Mouse (Mus musculus) kidney, adult 18-20 months (tissue): ENCODE data around the gene Pafah1b2.

Source experiments
- DNase-seq: peaks from one replicate; pipeline ENCODE4 v3.0.0; 2021

The Pafah1b2 gene

DNA sequence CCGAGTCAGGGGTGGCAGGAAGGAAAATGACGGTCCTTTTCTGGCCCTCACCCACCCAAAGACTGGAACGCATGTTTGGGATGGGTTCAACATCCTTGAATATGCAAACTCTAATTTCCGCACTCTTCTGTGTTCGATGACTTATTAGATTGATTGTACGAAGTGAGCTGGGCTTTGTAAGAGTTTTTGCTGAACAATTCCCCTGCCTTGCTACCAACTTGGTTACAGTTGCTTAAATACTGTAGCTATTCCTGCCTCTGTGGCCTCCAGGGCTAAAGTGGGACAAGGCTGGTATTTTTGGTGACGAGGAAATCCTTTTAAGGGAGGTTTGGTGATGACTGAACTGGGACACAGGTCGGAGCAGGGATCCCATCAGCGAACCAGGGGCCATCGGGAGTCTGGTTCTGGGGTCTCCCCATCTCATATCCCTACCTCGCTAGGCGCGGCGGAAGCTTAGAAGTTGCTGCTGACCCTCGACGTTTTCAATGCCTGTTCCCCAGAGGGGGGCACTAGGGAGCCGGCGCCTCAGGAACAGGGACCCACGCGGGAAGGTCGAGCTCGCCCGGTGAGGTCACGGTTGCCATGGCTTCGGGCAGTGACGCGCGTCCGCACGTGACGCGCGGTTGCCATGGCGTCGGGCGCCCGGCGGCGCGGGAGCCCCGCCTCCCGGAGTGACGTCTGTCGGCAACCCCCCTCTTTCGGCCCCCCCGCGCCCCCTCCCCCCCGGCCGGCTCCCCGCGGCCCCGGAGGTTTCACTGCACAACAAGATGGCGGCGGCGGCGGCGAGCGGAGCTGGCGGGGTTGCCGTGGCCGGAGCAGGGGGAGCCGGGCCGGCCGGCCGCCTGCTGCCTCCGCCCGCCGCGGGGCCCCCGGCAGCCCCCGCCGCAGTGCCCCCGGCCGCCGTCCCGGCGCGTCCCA, at the start of gene Pafah1b2, which contains the start of gene Sik3:
Pafah1b2 (minus strand) TSS at position 600 of the 918 bp plus-strand sequence.
Sik3 (plus strand) TSS at position 730 of the 918 bp plus-strand sequence.
- DNase-seq = peak; percentile 97

DNA sequence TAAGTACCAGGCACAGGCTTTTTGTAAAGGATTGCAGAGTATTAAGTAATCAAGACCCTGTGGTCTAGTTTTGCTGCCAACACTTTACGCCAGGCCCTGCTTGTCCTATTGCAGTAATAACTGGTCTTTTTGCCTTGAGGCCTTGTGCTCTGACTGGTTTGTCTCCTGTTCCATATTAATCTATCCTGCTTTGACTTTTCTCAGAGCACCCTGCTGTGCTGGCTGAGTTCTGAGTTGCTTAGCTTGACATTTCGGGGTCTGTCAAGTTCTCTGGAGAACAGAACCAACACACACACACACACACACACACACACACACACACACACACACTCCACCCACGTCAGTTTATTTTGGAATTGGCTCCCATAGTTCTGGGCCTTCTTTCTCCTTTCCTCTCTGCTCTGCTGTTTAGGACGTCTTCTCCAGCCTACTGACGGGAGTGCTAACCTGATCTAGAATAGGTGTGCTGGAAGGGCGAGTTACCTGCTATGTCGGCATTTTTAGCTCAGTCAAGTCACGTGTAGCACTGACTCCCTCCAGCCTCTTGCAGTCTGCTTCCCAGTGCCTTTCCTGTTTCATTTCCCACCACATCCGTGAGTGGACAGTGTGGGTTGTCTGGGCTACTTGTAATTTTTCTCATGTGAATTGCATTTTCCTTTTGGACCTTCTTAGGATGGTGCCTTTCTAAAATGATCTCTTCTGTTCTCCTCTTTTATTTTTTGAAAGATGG, 49.4 kb upstream of the Pafah1b2 start:
- DNase-seq = peak; percentile 45

DNA sequence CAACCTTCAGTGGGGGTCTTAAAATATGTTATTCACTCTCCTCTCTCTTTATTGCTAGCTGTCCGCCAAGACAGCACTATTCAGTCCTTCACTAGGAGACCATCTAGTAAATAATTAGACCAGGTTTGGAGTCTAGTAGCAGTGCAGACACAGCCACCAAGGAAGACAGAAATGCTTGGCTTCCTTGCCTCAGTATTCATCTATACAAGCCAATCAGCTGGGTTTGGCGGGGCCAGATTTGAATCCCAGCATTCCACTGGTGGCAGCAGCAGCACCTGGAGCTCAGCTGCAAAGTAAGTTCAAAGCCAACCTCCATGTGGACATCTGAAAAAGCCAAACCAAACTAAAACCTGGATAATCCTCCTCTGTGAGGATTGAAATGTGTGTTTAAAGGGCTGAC, 47.8 kb upstream of the Pafah1b2 start:
- no peak for DNase-seq

DNA sequence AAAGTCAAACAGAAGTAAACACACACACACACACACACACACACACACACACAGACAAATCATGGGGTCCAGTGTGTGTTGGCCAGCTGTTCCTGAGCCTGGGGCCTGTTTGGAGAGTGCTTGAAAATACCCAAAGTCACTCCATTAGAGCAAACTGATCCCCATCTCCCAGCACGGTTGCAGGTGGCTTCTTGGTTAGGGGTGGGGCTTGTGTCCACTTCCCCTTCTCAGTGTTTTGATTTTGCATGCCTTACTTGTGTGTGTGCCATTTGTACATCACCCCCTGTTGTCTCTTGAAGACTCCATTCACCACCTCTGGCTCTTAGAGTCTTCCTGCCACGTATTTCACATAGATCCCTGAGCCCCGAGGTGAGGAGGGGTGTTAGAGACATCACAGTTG, 45.6 kb upstream of the Pafah1b2 start:
- no peak for DNase-seq

DNA sequence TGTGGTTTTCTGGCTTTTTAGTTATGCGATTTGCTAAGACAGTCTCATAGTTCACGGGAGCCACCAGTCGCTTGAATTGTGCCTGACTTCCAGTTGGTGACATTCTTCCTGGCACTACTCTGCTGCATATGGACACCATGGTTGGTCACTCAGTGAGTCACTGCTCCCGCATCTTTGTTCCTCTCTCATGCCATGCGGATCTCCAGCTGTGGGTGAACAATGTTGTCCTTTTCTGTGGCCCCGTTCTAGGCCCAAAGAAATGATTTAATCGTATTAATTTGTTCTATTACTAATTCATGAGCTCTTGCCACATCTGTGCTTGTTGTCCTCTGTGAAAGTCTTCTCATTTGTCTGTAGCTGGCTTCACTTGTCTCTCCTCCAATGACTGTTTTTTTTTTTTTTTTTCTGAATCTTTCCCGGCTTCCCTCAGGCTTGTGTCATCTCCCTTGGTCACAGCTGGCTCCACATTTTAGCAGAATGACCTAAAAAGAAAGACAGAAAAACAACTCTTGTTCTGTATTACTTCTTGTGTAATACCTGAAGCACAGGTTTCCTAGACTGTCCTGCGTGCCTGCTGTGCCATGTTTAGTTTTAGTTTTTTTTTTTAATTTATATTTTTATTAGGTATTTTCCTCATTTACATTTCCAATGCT, 40.6 kb upstream of the Pafah1b2 start:
- no peak for DNase-seq

DNA sequence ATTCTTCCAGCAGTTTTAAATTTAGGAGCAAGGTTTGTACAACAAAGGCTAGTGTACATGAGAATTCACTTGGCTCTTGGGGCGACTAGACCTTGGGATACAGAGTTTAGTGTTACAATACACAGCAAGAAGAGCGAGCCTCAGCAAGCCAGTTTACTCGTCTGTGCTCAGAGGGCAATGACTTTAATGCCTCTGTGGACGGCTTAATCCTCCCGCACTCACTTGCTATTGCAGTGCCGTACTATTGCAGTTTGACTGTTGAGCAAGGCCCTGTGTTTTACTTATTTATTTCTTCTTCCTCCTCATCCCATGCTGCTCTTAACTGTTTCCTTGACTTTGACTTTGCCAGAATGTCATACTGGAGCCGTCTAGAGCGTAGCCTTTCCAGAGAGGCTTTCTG, 37.7 kb upstream of the Pafah1b2 start:
- no peak for DNase-seq

DNA sequence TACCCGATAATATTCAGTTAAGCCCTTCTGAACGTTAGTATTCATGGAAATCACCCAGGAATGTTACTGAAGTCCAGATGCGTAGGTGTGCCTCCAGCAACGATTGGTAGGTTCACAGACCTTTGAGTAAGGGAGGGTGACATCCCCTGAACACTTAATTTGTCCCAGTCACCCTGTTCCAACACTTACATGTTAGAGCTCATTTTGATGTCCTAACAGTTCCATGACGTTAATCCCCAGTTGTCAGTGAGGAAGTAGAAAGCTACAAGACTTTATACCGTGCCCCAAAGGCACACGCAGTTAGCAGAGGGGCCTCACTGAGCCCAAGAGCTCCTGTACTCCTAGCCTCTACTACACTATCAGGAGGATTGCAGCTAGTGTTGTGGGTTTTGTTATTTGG, 37.0 kb upstream of the Pafah1b2 start:
- no peak for DNase-seq

DNA sequence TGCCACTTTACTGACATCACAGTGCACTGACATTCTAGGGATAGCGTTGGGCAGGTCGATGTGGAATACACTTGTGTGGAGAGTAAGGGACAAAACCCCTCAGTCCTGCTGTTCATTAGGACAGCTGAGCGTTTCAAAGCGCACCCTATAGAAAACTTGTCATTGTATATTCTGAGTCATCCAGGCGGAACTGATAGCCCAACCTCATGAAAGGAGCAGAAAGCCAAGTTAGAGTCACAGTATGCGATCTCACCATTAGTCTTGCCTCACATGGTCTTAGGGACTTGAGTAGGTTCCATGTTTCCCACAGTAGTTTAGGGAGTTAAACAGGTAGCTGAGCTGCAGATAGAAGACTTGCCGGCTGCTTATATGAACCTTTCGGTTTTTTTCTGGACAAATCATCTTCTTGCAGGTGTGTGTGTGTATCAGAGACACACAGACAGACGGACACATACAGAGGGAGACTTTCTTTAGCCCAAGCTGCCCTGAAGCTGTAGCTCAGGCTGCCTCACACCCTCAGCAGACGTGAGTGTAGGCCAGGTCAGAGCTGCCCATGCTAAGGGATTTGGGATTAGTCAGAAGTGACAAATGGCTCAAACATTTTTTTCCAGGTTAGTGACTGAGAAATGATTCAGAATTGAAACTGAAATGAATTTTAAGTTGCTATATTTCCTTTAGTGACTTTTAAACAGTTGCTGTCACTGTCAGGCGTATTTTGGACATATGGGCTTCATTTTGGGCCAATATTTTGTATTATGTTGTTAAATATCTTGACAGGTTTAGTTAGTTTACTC, 34.4 kb upstream of the Pafah1b2 start:
- DNase-seq = no peak

DNA sequence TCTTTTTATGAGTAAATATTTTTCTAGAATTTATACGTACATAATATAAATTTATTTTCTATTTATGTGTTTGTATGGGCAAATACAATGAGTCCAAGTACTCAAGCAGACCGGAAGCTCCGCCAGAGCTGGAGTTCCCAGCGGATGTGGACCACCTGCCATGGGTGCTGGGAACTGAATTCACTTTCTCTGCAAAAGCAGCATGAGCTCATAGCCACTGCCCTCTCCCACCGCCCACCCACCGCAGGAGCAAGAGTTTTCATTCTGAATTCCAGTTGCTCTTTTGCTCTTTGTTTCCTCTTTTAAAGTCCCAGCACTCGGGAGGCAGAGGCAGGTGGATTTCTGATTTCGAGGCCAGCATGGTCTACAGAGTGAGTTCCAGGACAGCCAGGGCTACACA, 31.1 kb upstream of the Pafah1b2 start:
- no peak for DNase-seq

DNA sequence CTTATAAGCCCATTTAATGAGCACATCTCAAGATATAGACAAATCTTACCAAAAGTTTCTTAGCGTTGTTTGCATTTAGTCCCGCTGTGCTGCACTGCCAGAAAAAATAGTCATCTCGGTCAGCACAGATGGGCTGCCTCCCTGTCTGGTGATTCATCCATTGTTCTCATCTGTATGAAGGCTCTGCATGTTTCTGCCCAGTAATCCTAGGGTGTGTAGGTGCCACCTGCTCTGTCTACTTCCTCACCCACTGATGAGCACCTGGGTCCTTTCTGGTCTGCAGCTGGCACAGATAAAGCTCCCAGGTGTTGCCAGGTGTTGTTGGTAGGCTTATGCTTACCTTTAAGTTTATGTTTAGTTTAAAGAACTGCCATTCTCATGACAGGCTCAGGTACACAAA, 29.9 kb upstream of the Pafah1b2 start:
- DNase-seq = no peak

DNA sequence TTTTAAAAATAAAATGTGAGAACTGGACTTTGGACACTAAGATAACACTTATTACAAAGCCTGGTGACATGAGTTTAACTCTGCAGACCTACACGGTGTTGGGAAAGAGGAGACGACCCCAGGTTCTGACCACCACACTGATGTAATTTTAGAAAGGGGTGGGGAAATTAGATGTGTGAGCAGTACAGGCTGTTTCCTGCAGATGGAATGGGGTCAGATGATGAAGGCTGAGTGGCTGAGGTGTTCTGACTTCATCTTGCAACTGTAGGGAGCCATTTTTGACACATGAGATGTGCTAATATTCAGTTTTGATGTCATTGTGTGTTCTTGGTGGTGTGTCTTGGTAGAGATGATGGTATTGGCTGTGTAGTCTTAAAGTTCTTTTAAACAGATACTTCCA, 28.7 kb upstream of the Pafah1b2 start:
- no peak for DNase-seq

DNA sequence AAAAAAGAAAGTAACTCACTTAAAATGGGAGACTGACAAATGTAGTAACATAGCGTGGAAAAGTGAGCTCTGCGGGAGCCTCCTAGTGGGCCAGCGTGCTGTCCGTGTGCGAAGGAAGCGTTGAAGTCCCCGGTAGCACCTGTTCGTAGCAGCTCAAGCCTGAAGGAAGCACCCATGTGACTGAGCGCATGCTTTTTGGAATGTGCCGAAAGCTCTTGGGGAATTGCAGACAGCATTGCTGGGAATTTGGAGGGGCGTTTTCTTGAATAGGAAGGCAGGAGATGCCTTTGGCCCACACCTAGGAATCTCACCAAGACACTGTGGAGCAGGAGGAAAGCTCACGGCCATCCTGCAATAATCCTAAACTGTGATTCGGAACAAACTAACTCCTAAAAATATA, 26.3 kb upstream of the Pafah1b2 start:
- no peak for DNase-seq

DNA sequence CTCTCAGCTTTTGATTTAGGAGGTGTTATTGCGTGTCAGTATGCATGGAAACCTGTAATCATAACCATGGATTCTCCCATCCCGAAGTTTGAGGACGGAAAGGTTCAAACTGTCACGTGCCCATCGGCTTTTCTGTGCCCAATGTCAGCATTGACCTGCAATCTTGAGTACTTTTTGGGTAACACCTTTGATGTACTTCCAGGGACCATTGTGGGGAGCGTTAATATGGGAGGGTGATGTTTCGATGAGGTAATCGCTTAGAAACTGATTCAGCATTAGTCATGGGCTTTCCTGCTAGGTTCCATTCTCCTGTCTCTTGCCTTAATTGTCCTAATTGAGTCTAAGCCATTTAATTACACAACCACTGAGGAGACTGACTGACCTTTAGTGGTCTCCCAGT, 24.4 kb upstream of the Pafah1b2 start:
- DNase-seq = no peak

DNA sequence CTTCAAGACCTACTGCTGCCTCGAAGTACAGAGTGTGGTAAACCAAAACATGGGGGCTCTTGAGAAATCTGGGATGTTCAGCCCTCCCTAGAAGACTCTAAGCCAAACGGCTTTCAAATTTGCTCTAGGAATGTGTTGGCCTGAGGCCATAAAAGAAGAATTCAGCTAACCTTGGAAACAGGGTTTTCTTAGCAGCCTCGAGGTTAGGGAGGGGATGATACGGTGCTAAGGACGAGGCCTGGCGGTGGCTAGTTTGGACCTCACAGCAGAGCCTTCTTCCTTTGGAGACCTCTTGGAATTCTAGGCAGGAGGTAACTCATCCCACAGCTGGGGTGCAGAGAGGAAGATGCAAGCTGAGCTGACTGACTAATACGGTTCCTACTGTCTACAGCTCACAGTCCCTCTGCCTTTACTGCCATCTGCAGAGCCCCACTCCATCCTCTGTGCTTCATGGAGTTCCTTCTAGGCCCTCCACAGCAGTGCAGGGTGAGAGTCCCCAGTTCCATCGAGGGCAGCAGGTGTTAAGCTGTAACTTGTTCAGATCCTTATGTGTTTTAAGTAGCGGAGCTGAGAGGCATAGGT, 22.9 kb upstream of the Pafah1b2 start:
- DNase-seq = no peak

DNA sequence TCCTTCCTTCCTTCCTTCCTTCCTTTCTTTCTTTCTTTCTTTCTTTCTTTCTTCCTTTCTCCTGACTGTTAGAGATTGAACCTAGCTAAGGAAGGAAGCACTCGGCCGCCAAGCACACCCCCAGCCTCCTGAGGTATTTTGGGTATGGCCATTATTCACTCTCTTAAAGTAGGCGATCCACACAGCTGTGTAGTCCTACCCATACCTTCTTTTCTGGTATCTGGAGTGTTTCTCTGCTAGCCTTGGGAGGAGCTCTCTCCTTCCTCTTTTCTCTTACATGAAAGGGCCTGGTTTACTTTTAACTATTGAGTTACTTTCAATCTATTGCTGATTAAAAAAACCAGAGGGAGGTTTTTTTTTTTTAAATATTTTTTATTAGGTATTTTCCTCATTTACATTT, 21.4 kb upstream of the Pafah1b2 start:
- DNase-seq = no peak

DNA sequence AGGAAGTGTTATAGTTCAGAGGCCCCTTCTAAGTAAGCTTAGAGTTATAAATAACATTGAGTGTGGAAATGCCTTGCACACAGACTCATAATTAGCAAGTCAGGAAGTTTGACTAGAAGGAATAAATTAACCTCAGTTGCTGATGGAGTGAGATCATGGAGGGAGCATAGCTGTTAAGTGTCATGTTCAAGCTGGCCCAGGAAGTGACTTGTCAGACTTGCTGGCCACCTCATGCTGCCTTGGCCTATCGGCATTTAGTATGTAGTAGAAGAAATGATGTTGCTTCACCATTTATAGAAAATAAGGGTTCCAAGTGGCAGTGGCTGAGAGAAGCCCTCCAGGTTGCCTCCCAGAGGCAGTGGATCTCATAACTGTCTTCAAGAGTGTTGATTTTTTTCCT, 20.6 kb upstream of the Pafah1b2 start:
- no peak for DNase-seq

DNA sequence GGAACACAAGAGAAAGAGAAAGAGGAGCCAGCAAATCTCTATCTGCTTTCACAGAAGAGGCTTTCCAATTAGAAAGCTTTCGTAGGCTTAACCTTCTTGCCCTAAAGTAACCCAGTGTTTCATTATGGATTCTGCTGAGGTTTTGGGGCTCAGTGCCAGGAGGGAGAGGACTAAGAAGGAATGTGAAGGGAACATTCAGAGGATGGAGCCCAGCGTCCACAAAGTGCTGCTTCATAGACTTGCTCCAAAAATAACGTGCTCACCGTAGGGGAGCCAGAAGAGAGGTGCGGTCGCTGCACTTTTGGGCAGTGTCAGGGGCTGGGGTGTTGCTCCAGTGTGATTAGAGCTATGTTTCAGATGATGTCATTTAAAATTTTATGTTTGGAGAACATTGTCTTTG, 19.7 kb upstream of the Pafah1b2 start:
- peak; percentile 61 for DNase-seq

DNA sequence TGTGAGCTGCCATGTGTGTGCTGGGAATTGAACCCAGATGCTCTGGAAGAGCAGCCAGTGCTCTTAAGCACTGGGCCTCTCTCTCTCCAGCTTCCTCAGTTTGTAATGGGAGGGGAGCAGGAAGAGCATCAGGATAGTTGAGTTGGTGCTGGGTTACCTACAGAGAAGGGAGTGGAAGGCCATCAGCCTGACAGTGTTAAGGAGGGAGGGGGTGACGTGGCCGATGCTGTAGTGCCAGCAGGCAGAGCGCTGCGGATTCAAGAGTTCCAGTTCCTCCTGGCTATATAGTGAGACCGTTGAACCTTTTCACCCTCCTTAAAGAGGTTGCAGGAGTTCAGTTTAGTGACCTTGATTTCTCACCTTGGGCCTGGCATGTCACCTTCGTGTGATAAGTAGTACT, 18.5 kb upstream of the Pafah1b2 start:
- no peak for DNase-seq

DNA sequence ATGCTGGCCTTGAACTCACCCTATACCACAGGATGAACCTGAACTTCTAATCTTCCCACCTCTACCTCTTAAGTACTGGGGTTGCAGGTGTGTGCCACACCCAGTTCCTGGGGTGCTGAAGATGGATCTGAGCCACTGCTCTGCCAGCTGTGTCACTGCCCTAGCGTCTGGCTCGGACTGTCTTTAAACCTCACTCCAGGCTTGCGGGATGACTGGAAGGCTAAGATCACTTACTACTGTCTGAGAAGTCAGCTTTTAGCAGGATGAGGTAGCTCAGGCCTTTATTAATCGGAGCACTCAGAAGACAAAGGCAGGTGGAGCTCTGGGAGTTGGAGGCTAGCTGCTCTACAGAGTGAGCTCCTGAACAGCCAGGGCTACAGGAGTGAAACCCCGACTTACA, 17.7 kb upstream of the Pafah1b2 start:
- DNase-seq = no peak

DNA sequence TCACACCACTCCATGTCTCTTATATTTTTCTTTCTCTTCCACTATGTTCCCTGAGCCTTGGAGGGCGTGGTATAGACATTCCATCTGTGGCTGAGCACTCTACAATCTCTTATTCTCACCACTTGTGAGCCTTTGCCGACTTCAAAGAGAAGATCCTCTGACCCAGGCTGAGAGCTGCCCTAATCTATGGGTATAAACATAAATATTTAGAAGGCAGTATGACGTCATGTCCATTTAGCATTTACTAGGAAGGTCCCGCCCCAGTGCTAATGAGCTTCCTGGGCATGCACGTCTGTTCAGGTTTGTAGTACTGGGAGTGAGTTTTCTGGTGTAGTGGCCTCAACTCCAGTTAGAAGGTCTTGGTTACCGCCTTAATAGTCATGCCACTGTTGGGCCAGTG, 17.0 kb upstream of the Pafah1b2 start:
- no peak for DNase-seq

DNA sequence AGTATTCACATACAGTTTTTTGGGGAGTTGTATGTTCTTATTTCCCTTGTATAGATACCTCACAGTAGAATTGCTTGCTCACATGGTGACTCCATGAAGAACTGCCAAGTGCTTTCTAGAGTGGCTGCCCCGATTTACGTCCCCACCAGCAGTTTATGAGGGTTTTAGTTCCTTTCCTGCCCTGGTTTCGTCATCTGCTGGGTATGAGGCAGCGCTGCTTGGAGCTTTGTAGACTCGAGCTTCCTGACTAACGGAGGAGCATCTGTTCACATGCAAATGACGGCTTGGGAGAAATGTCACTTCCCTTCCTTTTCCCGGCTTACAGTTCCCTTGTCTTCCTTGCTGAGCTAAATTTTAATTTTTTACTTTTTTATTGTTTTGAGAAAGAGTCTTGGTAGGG, 15.5 kb upstream of the Pafah1b2 start:
- no peak for DNase-seq

DNA sequence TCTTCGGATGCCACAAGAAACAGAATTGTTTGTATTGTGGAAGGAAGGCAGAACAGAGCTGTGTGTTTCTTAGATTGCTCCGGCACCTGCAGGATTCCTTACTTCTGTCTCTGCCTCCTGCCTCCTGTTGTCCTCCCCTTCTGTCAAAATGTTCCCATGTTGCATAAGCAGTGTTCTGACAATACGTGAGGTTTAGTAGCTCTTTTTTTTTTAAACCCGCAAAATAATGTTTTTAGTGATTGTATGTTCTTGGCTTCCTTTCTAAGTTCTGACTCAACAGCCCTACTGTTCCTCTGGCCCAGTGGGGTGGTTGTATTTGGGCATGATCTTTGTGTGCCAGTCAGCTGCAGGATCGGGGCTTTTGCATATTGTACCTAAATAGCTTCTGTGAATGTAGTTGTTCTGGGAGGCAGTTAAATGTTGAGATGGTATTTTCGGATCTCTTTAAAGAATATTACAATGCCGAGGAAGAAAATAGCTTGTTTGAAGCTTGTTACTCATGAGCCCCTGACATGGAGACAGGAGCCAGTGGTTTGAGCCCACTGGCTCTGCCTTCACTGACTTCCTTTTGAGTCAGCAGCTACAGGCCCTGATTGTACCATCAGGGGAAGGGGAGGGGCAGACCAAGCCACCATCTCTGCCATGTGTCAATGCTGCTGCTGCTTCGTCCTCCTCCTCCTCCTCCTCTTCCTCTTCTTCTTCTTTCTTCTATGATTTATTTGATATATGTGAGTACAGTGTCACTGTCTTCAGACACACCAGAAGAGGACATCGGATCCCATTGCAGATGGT, 13.8 kb upstream of the Pafah1b2 start:
- DNase-seq = no peak
